Mouse (Mus musculus): ENCODE measurements around the gene Arntl. TPM values are rescaled to one million over a fixed set of nuclear protein-coding genes. Genes with fewer than 3 reads are reported as not detected.
A peak's percentile ranks its signal among the peaks of the same experiment; 100 is the strongest.

Arntl gene
- 14.0 and 14.6 TPM in 2 replicates for polyA plus RNA-seq (2014; fragmentation: Nextera tagmentation; extraction: Ambion mirVana)

DNA sequence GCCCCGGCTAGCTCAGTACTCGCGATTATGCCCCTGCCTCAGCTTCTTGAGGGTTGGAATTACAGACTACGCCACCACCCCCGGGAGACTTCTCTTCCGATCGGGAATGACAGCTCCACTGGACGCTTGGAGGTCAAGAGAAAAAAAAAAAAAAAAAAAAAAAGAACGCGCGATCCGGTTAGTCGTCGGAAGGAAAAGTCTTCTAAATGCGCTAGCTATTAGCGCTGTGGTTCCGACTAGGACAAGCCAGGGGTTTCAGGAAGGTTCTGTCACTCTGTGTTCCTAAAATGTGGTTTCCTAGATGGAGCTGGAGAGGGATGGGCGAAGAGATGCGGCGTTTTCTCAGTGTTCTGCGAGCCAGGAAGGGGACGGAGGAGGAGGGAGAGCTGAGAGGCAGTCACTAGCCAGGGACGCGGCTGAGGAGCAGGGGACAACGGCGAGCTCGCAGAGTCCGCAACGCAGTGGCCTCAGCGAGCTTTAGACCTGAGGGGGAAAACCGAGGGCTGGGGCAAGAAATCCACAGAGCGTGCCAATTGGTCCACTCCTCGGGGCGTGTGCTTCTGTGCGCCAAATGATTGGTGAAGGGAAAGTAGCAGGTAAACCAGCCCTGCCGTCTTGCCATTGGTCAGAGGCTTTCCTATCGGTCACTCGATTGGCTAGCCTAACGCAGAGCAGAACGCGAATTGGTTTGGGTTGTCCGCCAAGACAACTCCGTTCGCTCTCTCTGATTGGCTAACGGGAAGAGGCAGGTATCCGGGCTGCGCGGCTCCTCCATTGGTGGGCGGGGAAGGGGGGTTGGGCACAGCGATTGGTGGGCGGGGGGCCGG is at the start of gene Arntl:
Gene Arntl (plus strand): TSS at position 822 of the 827 bp plus-strand sequence.
- H3K4me1 ChIP-seq (ENCODE audit: control insufficient read depth, insufficient read depth, low read length): no peaks in the 10 kb centered on the region
- under 1% methylated on average over 52 of the region's 52 CpGs for WGBS
- peak within 1 kb of the TSS; percentile 62 for H3K4me2 ChIP-seq (replicated peaks; ENCODE audit: low read depth, low read length)
- H3K9me3 ChIP-seq (ENCODE audit: control insufficient read depth, low read depth, low read length): no peaks in the 10 kb centered on the region
- H3K4me3 ChIP-seq (ENCODE audit: low read depth, low read length): peak within 1 kb of the TSS; percentile 60
- peak within 1 kb of the TSS; percentile 60; the same call in 1 of the 2 replicates for H3K9ac ChIP-seq (replicated peaks; ENCODE audit: low read depth, low read length)
- peak within 1 kb of the TSS; percentile 45; the same call in 1 of the 2 replicates for H3K27ac ChIP-seq (ENCODE audit: low read length)
- H3K36me3 ChIP-seq (ENCODE audit: control insufficient read depth, insufficient read depth, low read length): no peaks in the 10 kb centered on the region
- H3K27me3 ChIP-seq (ENCODE audit: control insufficient read depth, insufficient read depth, low read length): peaks cover 9% of the 10 kb centered on the region; the same call in 1 of the 2 replicates
- ATAC-seq (ENCODE audit: insufficient number of reproducible peaks, insufficient read depth, low FRiP score, low read depth): peak; percentile 98

DNA sequence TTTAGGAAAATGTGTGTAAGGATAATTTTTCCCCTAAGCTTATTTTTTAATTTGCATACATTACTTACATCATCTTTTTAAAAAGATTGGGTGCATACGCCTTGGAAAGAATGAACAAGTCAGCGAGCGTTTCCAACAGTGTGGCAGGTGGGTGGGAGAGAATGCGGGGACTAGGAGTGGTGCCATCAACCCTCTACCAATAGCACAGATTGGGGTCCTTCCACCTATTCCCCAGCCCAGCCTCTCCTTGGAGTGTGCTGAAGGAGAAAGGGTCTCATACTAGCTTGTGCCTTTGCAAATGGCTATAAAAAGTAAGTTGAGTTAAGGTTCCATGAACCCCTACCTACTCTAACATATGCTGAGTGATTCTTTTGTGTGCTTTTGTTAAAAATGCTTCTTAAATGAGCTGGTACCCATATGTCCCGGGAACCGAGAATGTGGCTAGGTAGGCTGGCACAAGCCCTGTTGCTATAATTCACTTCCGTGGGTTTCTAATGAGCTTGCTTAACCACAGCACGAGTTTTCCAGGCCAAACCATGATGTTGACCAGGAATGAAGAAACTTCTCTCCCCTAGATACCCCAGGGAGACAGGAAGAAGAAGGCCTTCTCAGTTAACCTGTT is 46.1 kb upstream of the Arntl start:
- Histone ChIP-seq H3K4me1 (ENCODE audit: control insufficient read depth, insufficient read depth, low read length) (no peaks in the 10 kb centered on the region), H3K4me2 (replicated peaks; ENCODE audit: low read depth, low read length) (no peak overlapping the region), H3K9ac (replicated peaks; ENCODE audit: low read depth, low read length) (no peak overlapping the region)

DNA sequence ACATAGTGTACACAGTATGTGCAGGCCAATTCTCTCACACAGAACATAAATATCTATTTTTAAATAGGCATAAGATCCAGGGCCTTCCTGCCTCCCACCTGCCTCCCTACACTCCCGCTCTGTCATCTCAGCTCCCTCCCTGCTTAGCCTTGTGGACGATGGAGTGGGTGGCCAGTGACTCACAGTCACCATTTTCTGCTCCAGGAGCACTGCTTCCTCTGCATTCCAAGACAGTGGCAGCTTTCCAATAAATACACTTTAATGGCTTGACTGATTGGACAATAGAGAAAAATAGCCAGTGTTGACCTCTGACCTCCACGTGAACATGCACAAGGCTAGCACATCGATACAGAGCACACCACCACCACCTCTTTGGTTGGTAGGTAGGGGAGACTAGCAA is 42.5 kb upstream of the Arntl start:
- no peak overlapping the region for H3K4me3 ChIP-seq (ENCODE audit: low read depth, low read length)
- 53% methylated on average over 4 of the region's 4 CpGs for WGBS
- H3K36me3 ChIP-seq (ENCODE audit: control insufficient read depth, insufficient read depth, low read length): no peaks in the 10 kb centered on the region
- no peaks in the 10 kb centered on the region for H3K9me3 ChIP-seq (ENCODE audit: control insufficient read depth, low read depth, low read length)
- no peak for ATAC-seq (ENCODE audit: insufficient number of reproducible peaks, insufficient read depth, low FRiP score, low read depth)
- no peak overlapping the region for H3K4me2 ChIP-seq (replicated peaks; ENCODE audit: low read depth, low read length)
- H3K27me3 ChIP-seq (ENCODE audit: control insufficient read depth, insufficient read depth, low read length): no peaks in the 10 kb centered on the region
- H3K27ac ChIP-seq (ENCODE audit: low read length): no peak overlapping the region
- no peak overlapping the region for H3K9ac ChIP-seq (replicated peaks; ENCODE audit: low read depth, low read length)
- no peaks in the 10 kb centered on the region for H3K4me1 ChIP-seq (ENCODE audit: control insufficient read depth, insufficient read depth, low read length)

More for the DNA sequence above, 46.1 kb upstream of the Arntl start:
- Histone ChIP-seq H3K9me3 (ENCODE audit: control insufficient read depth, low read depth, low read length) (no peaks in the 10 kb centered on the region), H3K36me3 (ENCODE audit: control insufficient read depth, insufficient read depth, low read length) (no peaks in the 10 kb centered on the region), H3K4me3 (ENCODE audit: low read depth, low read length) (no peak overlapping the region), H3K27me3 (ENCODE audit: control insufficient read depth, insufficient read depth, low read length) (no peaks in the 10 kb centered on the region), H3K27ac (ENCODE audit: low read length) (no peak overlapping the region)
- no peak for ATAC-seq (ENCODE audit: insufficient number of reproducible peaks, insufficient read depth, low FRiP score, low read depth)
- 89% methylated on average over 8 of the region's 8 CpGs for WGBS

DNA sequence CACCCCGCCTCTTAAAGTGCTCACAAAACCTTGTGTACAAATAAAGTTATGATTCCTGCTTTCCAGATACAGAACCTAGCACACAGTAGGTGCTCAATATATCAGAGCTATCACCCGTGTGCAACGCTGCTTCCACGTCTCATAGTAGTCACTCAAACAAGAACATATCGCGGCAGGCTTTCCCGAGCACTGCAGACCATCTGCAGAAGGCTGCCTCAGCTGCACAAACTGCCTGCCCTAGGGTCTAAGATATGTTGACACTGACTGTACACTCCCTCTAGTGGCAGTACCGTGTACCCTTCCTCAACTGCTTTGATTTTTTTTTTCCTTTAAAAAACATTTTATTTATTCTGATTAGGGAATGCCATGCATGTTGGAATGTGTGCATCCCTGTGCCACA is 40.2 kb upstream of the Arntl start:
- H3K27ac ChIP-seq (ENCODE audit: low read length): no peak overlapping the region
- no peak for ATAC-seq (ENCODE audit: insufficient number of reproducible peaks, insufficient read depth, low FRiP score, low read depth)
- H3K4me2 ChIP-seq (replicated peaks; ENCODE audit: low read depth, low read length): no peak overlapping the region
- H3K9me3 ChIP-seq (ENCODE audit: control insufficient read depth, low read depth, low read length): no peaks in the 10 kb centered on the region
- H3K4me1 ChIP-seq (ENCODE audit: control insufficient read depth, insufficient read depth, low read length): no peaks in the 10 kb centered on the region
- WGBS: 42% methylated on average over 8 of the region's 8 CpGs
- H3K36me3 ChIP-seq (ENCODE audit: control insufficient read depth, insufficient read depth, low read length): no peaks in the 10 kb centered on the region
- no peak overlapping the region for H3K9ac ChIP-seq (replicated peaks; ENCODE audit: low read depth, low read length)
- H3K27me3 ChIP-seq (ENCODE audit: control insufficient read depth, insufficient read depth, low read length): no peaks in the 10 kb centered on the region
- no peak overlapping the region for H3K4me3 ChIP-seq (ENCODE audit: low read depth, low read length)

DNA sequence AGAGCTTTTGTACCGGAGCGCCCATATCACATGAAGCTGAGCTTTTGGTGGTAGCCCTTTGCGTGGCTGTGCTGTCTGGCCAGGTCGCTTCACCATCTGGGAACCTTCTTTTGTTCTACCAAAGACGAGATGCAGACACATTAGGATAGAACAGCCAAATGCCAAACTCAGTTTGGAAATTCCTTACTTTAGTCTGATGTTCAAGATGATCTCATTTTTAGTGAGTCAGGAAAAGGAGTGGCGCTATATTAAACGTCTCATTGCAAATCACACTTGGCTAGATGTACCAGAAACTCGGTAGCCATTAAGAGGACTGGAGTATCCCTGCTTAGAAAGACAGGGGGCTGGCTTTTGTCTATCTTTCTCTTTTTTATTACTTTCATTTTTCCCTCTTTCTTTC is 38.7 kb upstream of the Arntl start:
- Histone ChIP-seq H3K9ac (replicated peaks; ENCODE audit: low read depth, low read length) (no peak overlapping the region), H3K4me3 (ENCODE audit: low read depth, low read length) (no peak overlapping the region), H3K9me3 (ENCODE audit: control insufficient read depth, low read depth, low read length) (no peaks in the 10 kb centered on the region), H3K27ac (ENCODE audit: low read length) (no peak overlapping the region), H3K36me3 (ENCODE audit: control insufficient read depth, insufficient read depth, low read length) (no peaks in the 10 kb centered on the region), H3K4me1 (ENCODE audit: control insufficient read depth, insufficient read depth, low read length) (no peaks in the 10 kb centered on the region), H3K4me2 (replicated peaks; ENCODE audit: low read depth, low read length) (no peak overlapping the region), H3K27me3 (ENCODE audit: control insufficient read depth, insufficient read depth, low read length) (no peaks in the 10 kb centered on the region)
- no peak for ATAC-seq (ENCODE audit: insufficient number of reproducible peaks, insufficient read depth, low FRiP score, low read depth)
- 74% methylated on average over 8 of the region's 8 CpGs for WGBS

DNA sequence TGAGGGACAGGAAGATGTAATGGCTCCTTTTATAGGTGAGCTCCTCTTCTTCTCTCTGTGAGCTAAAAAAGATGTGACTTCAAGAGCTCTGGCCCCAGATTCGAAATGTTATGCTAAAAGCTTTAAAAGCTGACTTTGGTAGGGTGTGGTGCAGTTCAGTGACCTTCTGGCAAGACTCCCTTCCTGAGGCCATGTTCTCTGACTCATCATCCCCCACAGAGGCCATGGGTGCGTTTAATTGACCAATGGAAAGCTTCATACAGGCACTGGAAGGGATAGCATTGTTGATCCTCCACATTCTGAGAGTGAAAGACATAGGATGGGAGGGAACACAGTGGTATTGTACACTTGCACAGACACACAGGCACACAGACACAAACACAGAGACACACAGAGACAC is 34.8 kb upstream of the Arntl start:
- ATAC-seq (ENCODE audit: insufficient number of reproducible peaks, insufficient read depth, low FRiP score, low read depth): no peak
- Histone ChIP-seq H3K4me3 (ENCODE audit: low read depth, low read length) (no peak overlapping the region), H3K9me3 (ENCODE audit: control insufficient read depth, low read depth, low read length) (no peaks in the 10 kb centered on the region), H3K4me1 (ENCODE audit: control insufficient read depth, insufficient read depth, low read length) (no peaks in the 10 kb centered on the region), H3K9ac (replicated peaks; ENCODE audit: low read depth, low read length) (no peak overlapping the region), H3K27me3 (ENCODE audit: control insufficient read depth, insufficient read depth, low read length) (no peaks in the 10 kb centered on the region), H3K27ac (ENCODE audit: low read length) (no peak overlapping the region), H3K4me2 (replicated peaks; ENCODE audit: low read depth, low read length) (no peak overlapping the region), H3K36me3 (ENCODE audit: control insufficient read depth, insufficient read depth, low read length) (no peaks in the 10 kb centered on the region)
- 61% methylated on average over 2 of the region's 2 CpGs for WGBS

DNA sequence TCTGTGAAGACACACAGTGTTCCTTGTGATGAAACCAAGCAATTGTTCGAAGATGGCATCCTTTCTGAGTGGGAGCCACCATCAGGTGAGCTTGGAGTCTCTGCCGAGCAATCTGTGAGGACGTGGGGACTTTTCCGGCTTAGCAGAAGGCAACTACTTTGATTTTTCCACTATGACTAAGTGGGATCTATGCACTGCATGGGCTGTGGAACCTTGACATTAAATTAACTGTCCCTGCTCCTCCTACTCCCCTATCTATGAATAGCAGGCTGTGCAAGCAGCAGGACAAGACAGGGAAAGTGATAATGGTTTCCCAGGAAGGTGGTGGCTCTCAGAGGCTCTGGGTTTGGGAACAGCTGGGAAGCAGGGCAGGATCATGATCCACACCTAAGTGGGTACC is 31.8 kb upstream of the Arntl start:
- Histone ChIP-seq H3K4me3 (ENCODE audit: low read depth, low read length) (no peak overlapping the region), H3K4me2 (replicated peaks; ENCODE audit: low read depth, low read length) (no peak overlapping the region), H3K36me3 (ENCODE audit: control insufficient read depth, insufficient read depth, low read length) (no peaks in the 10 kb centered on the region), H3K27me3 (ENCODE audit: control insufficient read depth, insufficient read depth, low read length) (no peaks in the 10 kb centered on the region), H3K4me1 (ENCODE audit: control insufficient read depth, insufficient read depth, low read length) (no peaks in the 10 kb centered on the region), H3K9ac (replicated peaks; ENCODE audit: low read depth, low read length) (no peak overlapping the region), H3K9me3 (ENCODE audit: control insufficient read depth, low read depth, low read length) (no peaks in the 10 kb centered on the region), H3K27ac (ENCODE audit: low read length) (no peak overlapping the region)
- ATAC-seq (ENCODE audit: insufficient number of reproducible peaks, insufficient read depth, low FRiP score, low read depth): no peak
- 84% methylated on average over 4 of the region's 4 CpGs for WGBS

DNA sequence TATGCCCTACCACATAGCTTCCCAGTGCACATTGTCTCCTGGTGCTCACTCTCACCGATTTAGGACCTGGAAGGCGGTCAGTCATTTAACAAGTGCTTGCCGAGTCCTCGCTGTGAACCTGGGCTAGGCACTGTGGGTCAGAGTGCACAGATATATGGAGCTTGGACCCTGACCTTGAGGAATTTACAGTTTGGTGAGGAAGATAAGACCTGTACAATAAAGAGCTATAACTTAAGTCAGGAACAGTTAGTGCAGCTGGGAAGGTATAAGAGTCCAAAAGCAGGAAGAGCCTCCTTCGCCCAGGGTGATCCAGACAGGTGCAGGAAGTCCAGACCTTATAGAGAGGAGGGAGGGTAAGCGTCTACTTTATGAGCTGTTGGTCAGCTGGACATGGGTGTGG is 29.2 kb upstream of the Arntl start:
- Histone ChIP-seq H3K27ac (ENCODE audit: low read length) (no peak overlapping the region), H3K36me3 (ENCODE audit: control insufficient read depth, insufficient read depth, low read length) (no peaks in the 10 kb centered on the region), H3K4me1 (ENCODE audit: control insufficient read depth, insufficient read depth, low read length) (no peaks in the 10 kb centered on the region), H3K27me3 (ENCODE audit: control insufficient read depth, insufficient read depth, low read length) (no peaks in the 10 kb centered on the region), H3K9me3 (ENCODE audit: control insufficient read depth, low read depth, low read length) (no peaks in the 10 kb centered on the region), H3K4me3 (ENCODE audit: low read depth, low read length) (no peak overlapping the region), H3K4me2 (replicated peaks; ENCODE audit: low read depth, low read length) (no peak overlapping the region), H3K9ac (replicated peaks; ENCODE audit: low read depth, low read length) (no peak overlapping the region)
- ATAC-seq (ENCODE audit: insufficient number of reproducible peaks, insufficient read depth, low FRiP score, low read depth): no peak
- 81% methylated on average over 6 of the region's 6 CpGs for WGBS

Measured in stomach, embryonic 14.5 days (tissue).